Mouse (Mus musculus) midbrain, embryonic 10.5 days (tissue): ENCODE data around the gene Gmip. TPM values are rescaled to one million over a fixed set of nuclear protein-coding genes. Genes with fewer than 3 reads are reported as not detected.

ENCODE experiments used
- polyA plus RNA-seq: library from polyadenylated mRNA; unstranded; fragments of >200 nt; fragmentation: Nextera tagmentation; extraction: Ambion mirVana; gene quantifications from 2 replicates; pipeline ENCODE4 v1.2.1, GENCODE M21; 2016

Gmip gene
- polyA plus RNA-seq, 1 experiment from 2014 or later: 7.7 TPM

Other genes with a start within 250 kb of the Gmip start
- 34.7 and 37.0 TPM in 2 replicates for gene Zfp868, start 183.1 kb upstream of the Gmip start, polyA plus RNA-seq
- gene Zfp964, start 154.2 kb upstream of the Gmip start, polyA plus RNA-seq: 2.2 and 3.2 TPM in 2 replicates
- gene Zfp869, start 98.0 kb upstream of the Gmip start, polyA plus RNA-seq: 32.1 and 33.6 TPM in 2 replicates
- gene Zfp963, start 58.7 kb upstream of the Gmip start, polyA plus RNA-seq: 6.1 and 6.9 TPM in 2 replicates
- 0.43 TPM in 1 of 2 replicates, not detected in the other for gene Gm20422, start 33.8 kb upstream of the Gmip start, polyA plus RNA-seq
- 57.1 and 58.1 TPM in 2 replicates for gene Atp13a1, start 17.5 kb upstream of the Gmip start, polyA plus RNA-seq
- gene Zfp866, start 17.5 kb upstream of the Gmip start, polyA plus RNA-seq: 35.2 and 37.2 TPM in 2 replicates
- 0.65 and 0.68 TPM in 2 replicates for gene Lpar2, start 13.8 kb downstream of the Gmip start, polyA plus RNA-seq
- 42.9 and 46.0 TPM in 2 replicates for gene Pbx4, start 23.8 kb downstream of the Gmip start, polyA plus RNA-seq
- 0.47 TPM in 2 replicates for gene Cilp2, start 79.0 kb downstream of the Gmip start, polyA plus RNA-seq
- 5.2 and 5.4 TPM in 2 replicates for gene Tssk6, start 93.5 kb downstream of the Gmip start, polyA plus RNA-seq
- 173 and 174 TPM in 2 replicates for gene Ndufa13, start 93.9 kb downstream of the Gmip start, polyA plus RNA-seq
- gene Yjefn3, start 94.0 kb downstream of the Gmip start, polyA plus RNA-seq: 4.2 and 5.9 TPM in 2 replicates
- gene Gatad2a, start 187.7 kb downstream of the Gmip start, polyA plus RNA-seq: 48.0 and 48.7 TPM in 2 replicates
- gene Mau2, start 234.1 kb downstream of the Gmip start, polyA plus RNA-seq: 57.2 and 67.4 TPM in 2 replicates
- gene Sugp1, start 234.1 kb downstream of the Gmip start, polyA plus RNA-seq: 51.9 and 57.7 TPM in 2 replicates